ENCODE assay signal across 8 mouse cellular contexts in the genomic region with DNA sequence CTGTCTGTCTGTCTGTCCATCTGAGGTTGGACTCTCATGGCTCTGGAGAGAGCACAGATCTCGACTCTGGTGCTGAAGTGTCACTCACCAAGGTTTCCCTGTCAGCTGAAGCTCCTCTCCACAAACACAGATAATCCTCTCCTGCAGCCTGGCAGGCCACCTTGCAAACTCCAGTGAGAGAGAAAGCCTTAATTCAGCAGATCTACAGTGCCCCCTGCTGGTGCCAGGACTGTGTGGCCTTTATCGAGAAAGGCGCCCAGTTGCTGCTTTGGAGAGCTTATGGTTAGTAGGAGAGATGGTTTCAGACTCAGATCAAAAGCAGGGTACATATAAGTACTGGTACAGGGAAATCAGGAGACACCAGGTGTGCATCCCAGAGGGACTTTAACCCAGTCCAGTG. TPM values are rescaled to one million over a fixed set of nuclear protein-coding genes. Genes with fewer than 3 reads are reported as not detected.
DNase-seq lines count a peak whose midpoint lies in the region; ATAC-seq and TF ChIP-seq lines count a peak whose summit lies in the region.

No protein-coding gene starts in this region.

- no peak overlapping the region for H3K4me3 ChIP-seq in heart, postnatal 0 days (ENCODE audit: low read depth, low read length)

- no peaks in the 10 kb centered on the region for H3K36me3 ChIP-seq in heart, postnatal 0 days (replicated peaks; ENCODE audit: control insufficient read depth, insufficient read depth, low read length)

- DNase-seq in MEL-GATA-1-ER (ENCODE audit: extremely low read depth, low read depth): peak; percentile 55
- DNase-seq in c-Kit-negative CD71-positive TER-119-positive erythroid progenitor cells, embryonic 14.5 days (ENCODE audit: low read depth, low spot score): peak; percentile 66
- DNase-seq in fibroblast of lung, adult 2 months (ENCODE audit: low read depth): peak; percentile 48
- DNase-seq in heart, postnatal 0 days (ENCODE audit: low spot score): peak; percentile 80
- peak; percentile 81 to 94 for DNase-seq in layer of hippocampus, adult 8-10 months (ENCODE audit: low spot score in 2 of 2)
- DNase-seq in lung, postnatal 25 days (ENCODE audit: low spot score): peak; percentile 74
- peak; percentile 85 for DNase-seq in right cerebral cortex, adult 18-20 months
- DNase-seq in urinary bladder, adult 2 months (ENCODE audit: low spot score): peak; percentile 58

- TF ChIP-seq EP300 in heart, postnatal 0 days (IDR thresholded peaks at IDR 0.05; ENCODE audit: low read depth): no peak

- TF ChIP-seq CTCF in heart, postnatal 0 days (IDR thresholded peaks at IDR 0.05; ENCODE audit: low read depth): peak; percentile 97

- H3K27me3 ChIP-seq in heart, postnatal 0 days (ENCODE audit: control insufficient read depth, insufficient read depth, low read length): no peaks in the 10 kb centered on the region; the same call in 1 of the 2 replicates

- no peak overlapping the region for H3K9ac ChIP-seq in heart, postnatal 0 days (replicated peaks; ENCODE audit: low read depth, low read length)

- ATAC-seq in heart, postnatal 0 days (ENCODE audit: insufficient read depth, low read depth): peak; percentile 72

- 0 out of 2 replicates have a peak, but pooled peaks cover 8% of the 10 kb centered on the region for H3K4me1 ChIP-seq in heart, postnatal 0 days (ENCODE audit: control insufficient read depth, insufficient read depth)

- no peak overlapping the region for H3K27ac ChIP-seq in heart, postnatal 0 days (ENCODE audit: low read depth)

- 0% methylated on average over 3 of the region's 3 CpGs for WGBS in heart, postnatal 0 days

- no peak overlapping the region for H3K4me2 ChIP-seq in heart, postnatal 0 days (ENCODE audit: low read depth, low read length)

- H3K9me3 ChIP-seq in heart, postnatal 0 days (replicated peaks; ENCODE audit: control insufficient read depth, low read length): no peaks in the 10 kb centered on the region

RNA-seq across cellular contexts. Expression of gene Spcs2, which starts 13.1 kb away (rescaled TPM):
- total RNA-seq in heart, postnatal 0 days (2014; rRNA removed; ENCODE audit: low replicate concordance): 57.2 and 79.1 TPM in 2 replicates
- polyA plus RNA-seq in heart, postnatal 0 days (2015; fragmentation: Nextera tagmentation; extraction: Ambion mirVana): 146 and 155 TPM in 2 replicates
- total RNA-seq in layer of hippocampus, adult 8-10 months (2022): 100 to 1,000 TPM in 1 of 4 experiments, 10 to 100 TPM in 3; 88.4 to 103 (median 94.7) TPM
- polyA plus RNA-seq in urinary bladder, adult 2 months (2012; rRNA removed): 57.3 and 70.9 TPM in 2 replicates

RNA-seq across cellular contexts. Expression of gene Xrra1, which starts 17.4 kb away (rescaled TPM):
- 1.9 TPM in 1 of 2 replicates, not detected in the other for total RNA-seq in heart, postnatal 0 days (2014; rRNA removed; ENCODE audit: low replicate concordance)
- 0.04 and 0.08 TPM in 2 replicates for polyA plus RNA-seq in heart, postnatal 0 days (2015; fragmentation: Nextera tagmentation; extraction: Ambion mirVana)
- 1 to 10 TPM in 3 of 4 experiments, under 1 TPM in 1; 0.57 to 1.6 (median 1.2) TPM for total RNA-seq in layer of hippocampus, adult 8-10 months (2022)
- 0.07 and 0.15 TPM in 2 replicates for polyA plus RNA-seq in urinary bladder, adult 2 months (2012; rRNA removed)

RNA-seq across cellular contexts. Expression of gene Neu3, which starts 48.1 kb away (rescaled TPM):
- total RNA-seq in heart, postnatal 0 days (2014; rRNA removed; ENCODE audit: low replicate concordance): 3.7 and 4.7 TPM in 2 replicates
- 3.0 and 3.3 TPM in 2 replicates for polyA plus RNA-seq in heart, postnatal 0 days (2015; fragmentation: Nextera tagmentation; extraction: Ambion mirVana)
- total RNA-seq in layer of hippocampus, adult 8-10 months (2022): 1 to 10 TPM; 2.7 to 4.0 (median 3.5) TPM
- polyA plus RNA-seq in urinary bladder, adult 2 months (2012; rRNA removed): 5.9 and 6.2 TPM in 2 replicates
